Mouse (Mus musculus): ENCODE measurements around the gene Tcf7l1.

Gene Tcf7l1

GRCm38 (mm10) chr6:72696601-72697335, 92.3 kb downstream of the Tcf7l1 start:
- no peak for DNase-seq

- no peak for DNase-seq
Measured at GRCm38 (mm10) chr6:72694791-72695204, 94.3 kb downstream of the Tcf7l1 start.

GRCm38 (mm10) chr6:72694047-72694790, 94.8 kb downstream of the Tcf7l1 start:
- DNase-seq = no peak

GRCm38 (mm10) chr6:72692469-72692868, 96.6 kb downstream of the Tcf7l1 start:
- no peak for DNase-seq

- DNase-seq = no peak
Measured at GRCm38 (mm10) chr6:72691549-72691948, 97.5 kb downstream of the Tcf7l1 start.

GRCm38 (mm10) chr6:72690595-72690994, 98.5 kb downstream of the Tcf7l1 start:
- peak; percentile 55 for DNase-seq

GRCm38 (mm10) chr6:72690001-72690400, 99.1 kb downstream of the Tcf7l1 start:
- DNase-seq = no peak

- no peak for DNase-seq
Measured at GRCm38 (mm10) chr6:72689046-72689445, 100.0 kb downstream of the Tcf7l1 start.

GRCm38 (mm10) chr6:72685165-72685564, 103.9 kb downstream of the Tcf7l1 start:
- peak; percentile 45 for DNase-seq

GRCm38 (mm10) chr6:72684260-72684805, 104.7 kb downstream of the Tcf7l1 start:
- no peak for DNase-seq

GRCm38 (mm10) chr6:72682238-72682637, 106.8 kb downstream of the Tcf7l1 start:
- no peak for DNase-seq

GRCm38 (mm10) chr6:72680936-72681335, 108.1 kb downstream of the Tcf7l1 start:
- DNase-seq = no peak

- DNase-seq = peak; percentile 78
Measured at GRCm38 (mm10) chr6:72678631-72679030, 110.4 kb downstream of the Tcf7l1 start.

- DNase-seq = peak; percentile 71
Measured at GRCm38 (mm10) chr6:72677510-72678220, 111.4 kb downstream of the Tcf7l1 start.

GRCm38 (mm10) chr6:72677079-72677478, 112.0 kb downstream of the Tcf7l1 start:
- no peak for DNase-seq

- peak; percentile 44 for DNase-seq
Measured at GRCm38 (mm10) chr6:72676376-72676775, 112.7 kb downstream of the Tcf7l1 start.

- DNase-seq = no peak
Measured at GRCm38 (mm10) chr6:72673751-72674150, 115.3 kb downstream of the Tcf7l1 start.

GRCm38 (mm10) chr6:72671129-72671528, 117.9 kb downstream of the Tcf7l1 start:
- DNase-seq = peak; percentile 62

- peak; percentile 89 for DNase-seq
Measured at GRCm38 (mm10) chr6:72667021-72667420, 122.0 kb downstream of the Tcf7l1 start.

GRCm38 (mm10) chr6:72664290-72664689, 124.8 kb downstream of the Tcf7l1 start:
- no peak for DNase-seq

- DNase-seq = peak; percentile 57
Measured at GRCm38 (mm10) chr6:72663000-72663399, 126.1 kb downstream of the Tcf7l1 start.

GRCm38 (mm10) chr6:72660391-72660720, 128.7 kb downstream of the Tcf7l1 start:
- DNase-seq = peak; percentile 48

- DNase-seq = peak; percentile 57
Measured at GRCm38 (mm10) chr6:72659717-72660390, 129.2 kb downstream of the Tcf7l1 start.
